Mouse (Mus musculus): ENCODE measurements around the gene Smarcd3.

The Smarcd3 gene

DNA sequence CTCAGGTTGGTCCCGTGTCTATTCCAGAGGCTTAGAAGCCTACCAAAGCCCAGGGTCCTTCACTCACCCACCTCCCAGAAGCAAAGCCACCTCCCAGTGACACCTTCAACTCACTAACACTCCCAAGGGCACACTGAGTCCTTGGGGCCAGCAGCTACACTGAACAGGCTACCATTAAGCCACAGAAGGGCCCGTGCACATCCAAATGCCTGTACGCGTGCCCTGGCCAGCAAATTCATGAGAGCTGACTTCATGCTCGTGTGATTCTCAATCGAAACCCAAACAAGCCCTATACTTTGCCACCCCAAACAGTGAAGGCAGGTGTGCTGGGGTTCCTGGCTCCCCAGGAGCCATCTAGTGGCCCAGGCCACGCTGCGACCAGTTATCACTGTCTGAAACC is 3.6 kb downstream of the Smarcd3 start:
- no peak for DNase-seq (ENCODE audit: low spot score in 2 of 2)

DNA sequence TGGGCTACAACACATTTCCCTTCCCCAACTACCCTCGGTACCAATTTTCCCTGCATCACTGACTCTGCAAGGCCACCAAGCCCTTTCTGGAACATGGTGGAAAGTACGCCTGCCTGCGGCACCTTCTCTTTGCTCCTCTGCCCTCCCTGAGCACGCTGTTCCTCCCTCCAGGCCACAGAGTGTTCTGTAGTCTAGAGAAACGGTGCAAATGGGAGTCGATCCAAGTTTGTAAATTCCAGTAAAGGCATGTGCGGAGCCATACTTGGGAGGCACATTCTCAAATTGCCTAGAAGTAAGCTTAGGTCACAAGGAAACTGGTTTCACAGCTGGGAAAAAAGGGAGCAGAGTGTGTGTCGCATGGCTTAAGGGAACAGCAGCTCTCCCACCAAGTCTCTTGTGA is 4.1 kb downstream of the Smarcd3 start:
- no peak for DNase-seq (ENCODE audit: low spot score in 2 of 2)

DNA sequence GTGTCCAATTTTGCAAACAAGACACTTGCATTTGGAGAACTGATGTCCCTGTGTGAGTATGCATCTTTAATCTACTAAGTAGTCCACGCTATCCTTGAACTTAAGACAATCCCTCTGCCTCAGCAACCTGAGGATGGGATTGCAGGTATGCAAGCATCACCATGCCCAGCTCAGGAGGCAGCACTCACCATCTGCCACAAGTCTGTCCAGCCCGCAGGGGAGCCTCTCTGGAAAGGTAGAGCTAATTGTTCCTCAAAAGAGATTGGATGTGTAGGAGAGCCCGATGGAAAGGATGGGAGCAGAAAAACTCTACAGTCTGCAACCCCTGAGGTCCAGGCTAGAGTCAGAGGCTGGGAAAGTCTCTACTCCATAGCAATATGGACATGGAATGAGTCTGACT is 5.3 kb downstream of the Smarcd3 start:
- DNase-seq (ENCODE audit: low spot score in 2 of 2) = no peak

DNA sequence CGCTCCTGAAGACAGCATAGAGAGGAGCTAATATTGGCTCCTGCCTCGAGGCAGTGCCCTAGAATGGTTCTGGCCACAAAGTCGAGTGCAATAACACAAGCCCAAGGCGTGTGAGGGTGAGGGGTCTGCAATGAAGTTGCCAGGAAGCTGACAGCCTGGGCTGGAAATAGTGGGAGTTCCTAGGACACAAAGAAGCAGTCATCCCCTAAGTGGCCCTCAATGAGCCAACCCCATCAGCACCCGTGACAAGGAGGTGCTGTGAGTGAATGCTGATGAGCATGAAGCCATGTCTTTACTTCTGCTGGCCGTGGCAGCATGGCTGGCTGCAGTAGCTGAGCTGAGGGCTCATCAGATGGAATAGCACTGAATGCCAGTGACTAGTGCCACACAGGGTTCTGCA is 9.1 kb downstream of the Smarcd3 start:
- no peak for DNase-seq (ENCODE audit: low spot score in 2 of 2)

DNA sequence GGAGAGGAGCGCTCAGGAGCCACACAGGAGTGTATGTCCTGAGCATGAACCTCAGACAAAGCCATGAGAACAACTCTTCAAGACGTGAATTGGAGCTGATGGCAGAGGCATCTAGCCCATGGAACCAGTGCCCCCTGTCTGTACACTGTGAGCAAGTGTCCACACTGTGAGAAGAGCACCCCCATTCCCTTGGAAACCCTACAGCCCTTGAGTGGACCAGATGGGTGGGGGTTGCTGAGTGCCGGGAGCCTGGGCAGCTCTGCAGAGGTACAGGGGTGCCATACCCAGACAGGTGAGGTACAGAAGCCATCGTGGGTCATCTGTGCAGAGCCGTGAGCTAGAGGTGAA is 11.9 kb downstream of the Smarcd3 start:
- DNase-seq (ENCODE audit: low spot score in 2 of 2) = no peak

DNA sequence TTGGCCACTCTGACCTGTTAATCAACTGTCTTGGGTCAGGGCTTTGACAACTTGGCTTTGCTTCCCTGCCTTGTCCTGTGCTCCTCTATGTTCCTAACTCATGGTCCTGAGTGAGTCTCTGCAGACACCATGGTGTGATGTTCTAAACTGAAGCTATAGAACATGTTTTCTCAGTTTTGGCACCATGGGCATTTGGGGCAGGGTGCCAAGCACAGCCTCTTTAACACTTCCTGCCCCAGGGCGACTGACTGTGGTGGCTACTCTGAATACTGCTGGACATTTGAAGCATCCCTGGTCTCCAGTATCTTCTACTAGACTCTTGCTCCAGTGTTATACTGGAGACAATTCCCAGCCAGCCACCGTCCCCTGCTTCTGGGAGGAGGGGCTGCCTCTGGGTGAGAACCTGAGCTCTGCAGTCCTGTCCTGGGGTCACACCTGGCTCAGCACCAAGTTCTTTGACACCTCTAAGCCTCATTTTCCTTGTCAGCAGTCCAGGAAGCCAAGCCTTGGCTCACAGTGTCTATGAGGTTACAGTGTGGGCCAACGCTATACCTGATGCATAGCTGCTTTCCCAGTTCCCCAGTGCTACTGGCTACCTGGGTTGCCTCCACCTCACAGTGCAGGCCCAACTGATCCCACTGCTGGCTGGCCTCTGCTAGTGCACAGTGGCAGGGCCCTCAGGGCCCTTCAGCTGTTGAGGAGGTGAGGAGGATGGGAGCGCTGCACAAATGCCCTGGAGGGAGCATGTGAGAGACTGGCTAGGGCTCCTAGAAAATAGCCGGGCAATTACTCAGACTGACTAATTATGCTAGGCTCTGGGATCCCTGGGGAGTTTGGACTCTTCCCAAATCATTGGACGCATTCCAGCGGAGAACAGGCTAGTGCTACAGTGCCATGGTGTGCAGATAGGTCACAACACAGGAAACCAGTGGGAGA is 12.6 kb downstream of the Smarcd3 start:
- DNase-seq (ENCODE audit: low spot score in 2 of 2) = no peak

DNA sequence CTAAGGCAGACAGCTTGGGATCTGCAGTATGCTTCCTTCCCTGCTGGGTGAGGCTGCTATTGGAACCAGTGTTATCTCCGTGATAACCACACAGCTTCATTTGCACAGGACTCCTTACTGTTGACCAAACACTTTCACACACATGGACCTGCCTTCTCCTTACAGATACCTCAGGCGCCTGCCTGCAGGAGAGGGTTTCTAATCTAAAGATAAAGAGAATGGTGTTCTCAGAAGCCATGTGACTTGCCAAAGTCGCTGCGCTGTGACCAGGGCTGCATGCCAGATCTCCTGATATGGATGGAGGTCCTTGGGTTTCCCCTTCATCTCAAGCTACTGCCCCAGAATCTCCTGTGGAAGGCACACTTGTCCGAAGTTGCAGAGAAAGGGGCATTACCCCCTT is 14.8 kb downstream of the Smarcd3 start:
- no peak for DNase-seq (ENCODE audit: low spot score in 2 of 2)

DNA sequence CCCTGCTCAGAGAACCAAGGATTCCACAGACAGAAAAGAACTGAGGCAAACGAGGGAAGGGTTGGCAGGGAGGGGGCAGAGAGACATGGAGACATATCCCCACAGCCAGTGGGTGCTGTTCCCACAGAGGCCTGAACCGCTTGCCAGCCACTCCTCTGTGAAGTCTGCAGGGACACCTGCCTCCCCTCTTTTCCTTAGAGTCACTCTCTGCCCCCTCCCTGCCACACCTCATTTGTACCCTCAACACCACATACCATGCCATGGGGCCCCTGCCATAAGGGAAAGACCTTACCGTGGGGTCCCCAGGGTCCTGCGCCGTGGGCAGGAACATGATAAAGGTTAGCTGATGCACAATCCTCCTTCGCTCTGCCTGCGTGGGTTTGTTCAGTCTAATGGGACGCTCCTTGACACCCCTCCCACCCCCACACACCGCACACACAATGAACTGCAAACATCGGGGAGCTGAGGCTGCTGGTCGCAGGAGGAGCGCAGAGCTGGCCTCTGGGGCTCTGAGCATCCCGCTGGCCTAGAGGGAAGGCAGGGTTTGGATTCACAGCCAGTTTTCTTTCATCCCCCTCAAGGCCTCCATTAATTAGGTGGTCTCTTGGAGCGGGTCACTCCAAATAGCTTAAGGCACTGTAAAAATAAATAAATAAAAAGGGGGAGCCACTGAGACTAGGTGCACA is 18.1 kb downstream of the Smarcd3 start:
- DNase-seq (ENCODE audit: low spot score in 2 of 2) = no peak

DNA sequence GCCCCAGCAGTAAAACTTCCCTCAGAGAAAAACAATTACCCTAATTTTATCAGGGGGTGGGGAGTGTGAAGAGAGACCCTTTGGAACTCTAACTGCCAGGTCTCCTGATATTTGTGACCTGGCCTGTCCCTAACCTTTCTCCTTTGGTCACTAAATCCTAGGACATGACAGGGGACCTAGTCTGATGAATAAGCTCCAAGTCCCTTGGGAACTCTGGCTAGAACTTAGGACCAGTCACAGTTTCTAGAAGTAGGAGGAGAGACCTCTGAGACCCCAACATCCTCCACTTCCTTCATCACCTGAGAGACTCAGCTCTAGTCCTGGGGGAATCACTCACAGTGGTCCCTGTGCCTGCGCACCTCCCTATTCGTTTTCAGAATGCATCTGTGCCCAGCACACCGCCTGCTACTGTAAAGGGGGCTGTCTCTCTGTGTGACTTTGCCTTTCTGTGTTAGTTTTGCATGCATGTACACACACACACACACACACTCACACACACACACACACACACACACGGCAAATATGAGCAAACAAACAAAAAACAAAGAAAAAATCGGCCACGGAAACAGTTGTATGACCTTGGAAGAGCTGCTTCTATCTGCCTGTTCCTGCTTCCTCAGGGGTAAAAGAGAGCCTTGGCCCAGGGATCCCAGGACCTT is 18.8 kb downstream of the Smarcd3 start:
- DNase-seq (ENCODE audit: low spot score in 2 of 2) = no peak

DNA sequence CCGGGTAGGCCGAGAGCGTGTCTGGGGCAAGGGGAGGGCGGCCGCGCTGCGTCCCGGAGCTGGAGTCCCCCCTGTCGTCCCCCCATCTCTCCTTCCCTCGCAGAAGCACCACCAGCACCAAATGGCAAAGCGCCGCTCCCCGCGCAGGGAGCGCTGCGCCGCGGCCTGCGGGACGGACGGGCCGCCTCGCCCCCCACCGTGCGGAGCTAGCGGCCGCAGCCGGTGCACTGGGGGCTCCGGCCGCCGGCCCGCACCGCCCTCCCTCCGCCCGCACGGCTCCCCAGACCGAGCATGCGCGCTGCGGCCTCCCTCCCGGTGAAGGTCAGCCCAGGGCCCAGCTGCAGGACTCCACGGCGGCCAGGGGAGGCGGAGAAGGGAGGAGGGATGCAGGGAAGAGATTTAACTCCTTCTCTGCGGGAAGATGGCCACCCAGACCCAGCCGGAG is 19.5 kb downstream of the Smarcd3 start:
- peak; percentile 90 to 91 for DNase-seq (ENCODE audit: low spot score in 2 of 2)

DNA sequence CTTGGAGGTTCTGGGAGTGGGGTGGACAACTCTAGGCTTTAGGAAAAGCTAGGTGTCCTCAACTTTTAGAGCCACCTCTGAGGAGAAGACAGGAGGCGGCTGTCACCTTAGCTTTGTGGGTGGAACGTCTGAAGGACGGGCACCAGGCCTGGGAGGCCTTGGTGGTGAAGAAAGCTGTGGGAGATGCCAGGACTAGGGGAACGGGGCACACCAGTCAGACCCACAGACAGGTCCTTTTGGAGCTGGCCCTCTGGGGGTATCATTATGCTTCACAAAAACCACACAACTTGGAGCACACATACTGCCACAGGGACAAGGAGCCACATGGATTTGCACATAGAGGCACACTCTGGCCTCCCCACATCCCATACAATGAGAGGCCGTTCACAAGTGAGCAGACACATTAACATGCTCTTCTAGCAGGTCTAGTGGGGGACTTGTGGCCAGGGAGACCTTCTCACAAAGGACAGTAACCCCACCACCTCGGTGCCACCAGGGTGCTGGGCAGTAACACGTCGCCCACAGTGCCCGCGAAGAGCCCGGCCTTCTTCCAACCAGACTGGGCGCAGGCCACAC is 20.0 kb downstream of the Smarcd3 start:
- no peak for DNase-seq (ENCODE audit: low spot score in 2 of 2)

DNA sequence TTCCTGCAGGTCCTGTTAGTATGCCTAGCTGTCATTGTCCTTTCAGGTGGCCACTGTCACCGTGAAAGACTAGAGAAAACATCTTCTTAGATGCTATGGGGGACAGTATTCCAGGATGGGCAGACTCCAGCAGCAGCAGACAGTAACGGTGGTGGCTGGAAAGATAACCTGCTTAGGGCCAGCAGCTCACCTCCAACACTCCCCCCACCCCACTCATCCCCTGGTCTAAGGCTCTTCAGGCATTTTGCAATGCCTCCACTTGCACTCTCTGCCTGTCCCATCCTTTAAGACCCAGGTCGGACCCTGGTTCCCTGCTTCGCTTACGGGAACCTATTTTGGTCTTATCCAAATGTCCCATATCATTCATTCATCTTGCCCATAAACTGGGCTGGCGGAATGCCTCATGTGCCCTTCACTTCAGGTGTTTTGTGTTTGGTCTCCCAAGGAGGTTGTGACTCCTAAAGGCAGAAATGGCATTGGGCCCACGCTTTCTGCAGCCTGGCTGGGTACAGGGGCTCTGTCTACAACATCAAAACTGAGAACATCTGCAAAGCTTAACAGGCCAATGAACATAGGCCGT is 20.7 kb downstream of the Smarcd3 start:
- no peak for DNase-seq (ENCODE audit: low spot score in 2 of 2)

DNA sequence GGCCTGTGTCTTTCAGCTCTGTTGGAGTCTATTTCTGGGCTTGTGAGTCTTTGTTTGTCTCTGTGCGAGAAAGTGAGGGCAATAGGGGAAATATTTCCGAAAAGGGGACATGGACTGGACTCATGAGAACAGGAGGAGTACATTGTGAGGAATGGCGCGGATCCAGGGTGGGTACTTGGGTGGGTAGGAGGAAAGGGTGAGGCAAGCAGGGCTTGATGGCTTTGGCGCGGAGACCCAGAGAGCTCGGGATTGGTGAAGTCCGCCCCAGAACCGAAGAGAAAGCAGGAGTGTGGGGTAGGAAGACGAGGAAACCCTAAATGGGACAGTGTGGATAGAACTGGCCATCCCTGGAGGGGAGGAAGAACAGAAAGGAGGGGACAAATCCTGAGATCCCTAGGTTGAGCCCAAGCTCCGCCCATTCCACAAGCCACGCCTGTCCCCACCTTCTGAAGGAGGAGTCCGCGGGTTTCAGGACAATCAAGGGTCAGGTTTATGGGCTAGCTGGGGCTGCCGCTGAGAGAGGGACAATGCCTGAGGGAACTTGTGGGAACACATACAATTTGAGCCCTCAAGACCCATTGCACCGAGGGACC is 21.4 kb downstream of the Smarcd3 start:
- DNase-seq (ENCODE audit: low spot score in 2 of 2) = peak; percentile 84 to 86

DNA sequence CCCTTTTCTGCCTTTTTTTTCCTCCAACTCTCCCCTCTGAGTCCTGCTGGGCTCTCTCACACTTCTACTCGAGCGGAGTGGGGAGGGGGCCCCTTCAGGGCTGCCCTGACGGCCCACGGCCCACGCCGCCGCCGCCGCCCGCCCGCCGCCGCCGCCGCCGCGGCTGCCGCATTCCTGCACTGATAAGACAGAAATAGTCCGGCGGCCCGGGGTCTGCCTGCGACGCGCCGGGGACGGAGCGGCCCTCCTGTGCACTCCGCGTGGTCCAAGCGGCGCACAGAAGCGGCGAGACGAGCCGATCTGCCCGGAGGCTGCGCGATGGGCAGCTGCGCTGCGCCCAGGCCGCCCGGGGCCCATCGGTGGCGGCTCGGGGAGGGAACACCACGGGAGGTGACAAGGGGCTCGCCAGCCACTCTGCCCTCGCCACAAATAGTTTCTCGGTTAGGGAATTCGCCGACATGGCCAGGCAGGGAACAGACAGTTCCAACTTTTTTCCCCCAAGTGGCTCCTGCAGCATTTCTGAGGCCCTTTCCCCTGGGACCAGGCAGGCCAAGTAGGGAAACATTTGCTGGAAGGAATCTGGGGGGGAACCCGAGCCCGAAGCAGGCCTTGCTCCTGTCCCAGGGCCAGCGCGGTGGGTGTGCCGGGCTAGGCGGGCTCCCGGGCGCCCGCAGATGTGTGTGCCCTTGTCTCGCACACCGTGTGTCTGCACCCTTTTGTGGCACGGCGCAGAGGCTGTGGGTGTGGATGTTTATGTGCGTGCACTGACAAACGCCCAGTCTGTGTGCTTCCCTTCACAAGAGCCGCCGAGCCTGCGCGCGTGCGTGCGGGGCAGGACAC is 22.1 kb downstream of the Smarcd3 start:
- peak in 1 of 2 experiments; percentile 81 for DNase-seq (ENCODE audit: low spot score in 2 of 2)

DNA sequence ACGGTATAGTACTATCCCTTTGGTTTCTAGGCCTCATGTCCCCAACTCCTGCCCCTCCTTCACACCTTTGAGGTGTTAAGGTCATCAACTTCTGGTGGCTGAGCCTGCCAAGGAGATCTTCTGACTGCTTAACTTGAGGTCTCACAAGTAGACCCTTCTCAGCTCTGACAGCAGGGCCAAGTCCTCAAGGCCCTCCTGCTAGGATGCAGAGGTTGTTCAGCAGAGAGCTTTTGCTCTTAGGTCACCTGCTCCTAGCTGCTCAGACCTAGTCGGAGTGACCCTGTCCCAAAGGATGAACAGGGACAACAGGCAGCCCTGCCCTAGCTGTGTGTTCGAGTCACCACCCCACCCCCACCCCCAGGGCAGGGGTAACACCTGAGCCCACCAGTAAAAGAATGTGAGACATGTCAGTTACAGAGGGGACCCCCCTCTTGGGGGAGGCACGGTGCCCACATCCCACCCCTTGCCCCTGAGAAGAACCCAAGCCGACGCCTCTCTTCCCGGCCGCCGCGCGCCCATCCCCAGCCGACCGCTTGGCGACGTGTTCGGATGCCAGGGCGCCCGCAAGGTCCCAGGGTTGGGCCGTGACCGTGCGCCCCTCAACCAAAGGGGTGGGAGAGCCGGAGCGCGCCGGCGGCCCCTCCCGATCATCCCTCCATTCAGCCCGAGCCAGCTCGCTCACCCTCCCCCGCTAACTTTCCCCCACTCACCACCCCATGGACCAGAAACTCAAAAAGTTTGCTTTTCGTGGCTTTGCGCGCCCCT is 23.0 kb downstream of the Smarcd3 start:
- no peak for DNase-seq (ENCODE audit: low spot score in 2 of 2)

DNA sequence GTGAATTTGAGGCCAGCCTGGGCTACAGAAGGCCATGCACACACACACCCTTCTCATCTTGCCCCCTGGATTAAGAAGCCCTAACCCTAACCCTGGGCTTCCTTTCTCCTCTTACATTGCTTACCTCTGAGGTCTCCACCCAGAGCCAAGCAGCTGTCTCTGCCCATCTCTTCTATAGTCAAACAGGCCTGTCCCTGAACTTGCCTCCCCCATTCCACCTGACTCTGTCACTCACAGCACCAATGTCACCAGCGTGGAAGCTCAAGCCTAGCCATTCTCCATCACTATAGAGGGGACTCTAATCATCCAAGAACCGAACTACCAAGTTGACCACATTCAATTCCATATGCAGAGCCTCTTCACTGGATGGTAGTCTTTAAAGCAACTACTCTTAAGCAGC is 24.0 kb downstream of the Smarcd3 start:
- no peak for DNase-seq (ENCODE audit: low spot score in 2 of 2)

DNA sequence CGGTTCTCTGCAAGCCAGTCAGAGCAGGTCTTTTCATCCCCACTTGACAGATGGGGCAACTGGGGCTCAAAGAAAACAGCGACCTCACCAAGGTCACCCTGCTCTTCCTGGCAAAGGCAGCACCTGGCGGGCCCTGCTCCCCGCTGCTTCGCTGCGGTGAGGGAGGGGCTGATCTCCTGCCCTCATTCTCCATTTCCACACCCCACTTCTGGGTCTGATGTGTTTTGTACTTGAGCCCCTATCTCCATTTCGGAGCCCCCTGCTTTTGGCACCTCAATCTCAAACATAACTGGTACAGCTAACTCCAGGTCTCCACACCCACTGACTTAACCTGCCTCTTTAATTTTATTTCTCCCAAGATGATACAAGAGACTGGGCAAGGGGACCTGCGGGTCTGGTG is 25.1 kb downstream of the Smarcd3 start:
- no peak for DNase-seq (ENCODE audit: low spot score in 2 of 2)

DNA sequence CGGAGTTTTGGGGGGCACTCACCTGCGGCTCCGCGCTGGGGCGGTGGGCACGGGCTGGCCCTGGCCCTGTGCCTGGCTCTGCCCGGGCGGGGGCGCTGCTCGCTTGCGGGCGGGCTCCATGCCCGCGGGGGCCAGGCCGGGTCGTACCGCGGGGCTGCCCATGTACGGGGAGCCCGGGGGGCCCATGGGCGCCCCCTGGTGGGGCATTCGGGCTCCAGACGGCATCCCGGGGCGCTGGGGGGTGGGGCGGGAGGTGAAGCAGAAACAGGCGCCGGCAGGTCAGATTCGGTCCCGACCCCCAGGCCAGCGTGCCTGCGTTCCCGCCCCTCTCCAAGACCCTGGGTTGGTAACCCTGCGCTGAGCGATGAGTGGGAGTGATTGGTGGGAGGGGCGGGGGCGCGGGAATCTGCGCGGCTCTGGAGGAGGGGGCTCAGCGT is 25.6 kb downstream of the Smarcd3 start:
- DNase-seq (ENCODE audit: low spot score in 2 of 2) = peak; percentile 61 to 76

DNA sequence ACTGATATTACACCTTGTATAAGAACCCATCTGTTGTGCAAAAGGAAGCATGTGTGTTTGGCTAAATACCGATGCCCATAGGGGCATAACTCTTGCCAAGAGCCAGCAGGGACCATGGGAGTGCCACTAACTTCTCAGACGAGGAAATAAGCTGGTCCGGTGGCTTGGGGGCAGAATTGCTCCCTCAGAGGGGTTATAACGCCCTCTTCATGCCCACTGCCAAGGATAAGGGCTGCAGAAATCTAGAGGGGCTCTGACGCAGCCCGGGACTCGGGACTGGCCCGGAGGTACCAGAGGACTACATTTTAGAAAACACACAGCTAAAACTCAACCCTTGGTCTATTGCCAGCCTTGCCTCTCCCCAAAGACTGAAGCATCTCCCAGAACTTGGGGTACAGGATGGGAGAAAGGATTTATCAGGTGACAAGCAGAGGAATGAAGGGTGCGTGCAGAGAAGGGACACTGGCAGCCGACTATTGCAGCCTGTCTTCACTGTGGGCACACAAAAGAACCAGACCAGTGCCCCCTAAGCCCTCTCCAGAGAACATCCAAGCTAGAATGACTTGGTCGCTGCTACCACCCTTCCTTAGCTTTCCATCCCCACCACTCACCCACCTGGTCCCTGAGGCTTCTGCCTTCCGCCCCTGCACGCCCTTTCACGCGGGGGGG is 26.2 kb downstream of the Smarcd3 start:
- DNase-seq (ENCODE audit: low spot score in 2 of 2) = no peak
